Comparison of ENCODE assay signal across 8 mouse cellular contexts in genomic region chr12:59132462-59132861, GRCm38 (mm10). TPM values are rescaled to one million over a fixed set of nuclear protein-coding genes. Genes with fewer than 3 reads are reported as not detected.
DNase-seq lines count a peak whose midpoint lies in the region; ATAC-seq lines count a peak whose summit lies in the region.

No protein-coding gene starts in this region.

- peak; percentile 13 for DNase-seq in CD4-positive, CD25-positive, alpha-beta regulatory T cell, adult 2 months (ENCODE audit: low read depth, low spot score)
- DNase-seq in A20 (ENCODE audit: low read depth, low spot score), result peak; percentile 54
- DNase-seq in ovary, adult 18-20 months (ENCODE audit: low spot score), result no peak
- DNase-seq in cerebellum, postnatal 36 days, result no peak
- DNase-seq in left cerebral cortex, adult 9 months (ENCODE audit: low spot score in 2 of 2), result no peak

- WGBS in forebrain, embryonic 16.5 days, result 51% methylated on average over 3 of the region's 3 CpGs
- 26% methylated on average over 3 of the region's 3 CpGs for WGBS in liver, embryonic 15.5 days (ENCODE audit: insufficient replicate concordance)

- no peaks in the 10 kb centered on the region for H3K9me3 ChIP-seq in forebrain, embryonic 16.5 days (ENCODE audit: control insufficient read depth, low read length)
- no peaks in the 10 kb centered on the region for H3K9me3 ChIP-seq in liver, embryonic 15.5 days (replicated peaks)

- H3K4me2 ChIP-seq in forebrain, embryonic 16.5 days (ENCODE audit: low read length), result peak overlapping the region; percentile 73
- peak overlapping the region; percentile 99 for H3K4me2 ChIP-seq in liver, embryonic 15.5 days

- H3K27me3 ChIP-seq in forebrain, embryonic 16.5 days (replicated peaks; ENCODE audit: control insufficient read depth, insufficient read depth, low read length), result no peaks in the 10 kb centered on the region
- no peaks in the 10 kb centered on the region for H3K27me3 ChIP-seq in liver, embryonic 15.5 days

- H3K4me3 ChIP-seq in forebrain, embryonic 16.5 days (replicated peaks; ENCODE audit: low read length), result peak overlapping the region; percentile 61
- peak overlapping the region; percentile 93 for H3K4me3 ChIP-seq in liver, embryonic 15.5 days (replicated peaks)

- H3K9ac ChIP-seq in forebrain, embryonic 16.5 days (replicated peaks; ENCODE audit: low read depth, low read length), result no peak overlapping the region
- peak overlapping the region; percentile 32; the same call in 1 of the 2 replicates for H3K9ac ChIP-seq in liver, embryonic 15.5 days

- ATAC-seq in CD4-positive, CD25-positive, alpha-beta regulatory T cell, adult 4 months, result no peak
- no peak for ATAC-seq in forebrain, embryonic 16.5 days
- no peak for ATAC-seq in liver, embryonic 15.5 days (ENCODE audit: insufficient read depth)

- H3K4me1 ChIP-seq in forebrain, embryonic 16.5 days (replicated peaks; ENCODE audit: control insufficient read depth, insufficient read depth, low read length), result peaks cover 19% of the 10 kb centered on the region
- H3K4me1 ChIP-seq in liver, embryonic 15.5 days (replicated peaks), result peaks cover 66% of the 10 kb centered on the region

- no peak overlapping the region for H3K27ac ChIP-seq in forebrain, embryonic 16.5 days (ENCODE audit: low read length)
- peak overlapping the region; percentile 79 for H3K27ac ChIP-seq in liver, embryonic 15.5 days (replicated peaks)

- H3K36me3 ChIP-seq in forebrain, embryonic 16.5 days (ENCODE audit: control insufficient read depth, insufficient read depth), result no peaks in the 10 kb centered on the region
- H3K36me3 ChIP-seq in liver, embryonic 15.5 days (replicated peaks), result peaks cover 12% of the 10 kb centered on the region; the same call in 1 of the 2 replicates

RNA-seq across cellular contexts. Expression of gene Mia2, which starts 36.9 kb away (rescaled TPM):
- 10 to 100 TPM; 28.9 to 38.7 TPM for polyA plus RNA-seq in CD4-positive, CD25-positive, alpha-beta regulatory T cell, adult 4 months (2017; shearing (Covaris generic))
- 33.0 and 41.5 TPM in 2 replicates for polyA plus RNA-seq in forebrain, embryonic 16.5 days (2015; fragmentation: Nextera tagmentation; extraction: Ambion mirVana)
- 45.0 and 46.1 TPM in 2 replicates for polyA plus RNA-seq in liver, embryonic 15.5 days (2015; fragmentation: Nextera tagmentation; extraction: Ambion mirVana)

Comparison
In these comparisons a context has a peak if more than half of its experiments do, and no peak if none do; other contexts are left out.
1. DNase-seq: peak in CD4-positive, CD25-positive, alpha-beta regulatory T cell, adult 2 months (single experiment) and A20 (single experiment); none in ovary, adult 18-20 months (single experiment), cerebellum, postnatal 36 days (0 of 2) and left cerebral cortex, adult 9 months (0 of 2).